Mouse (Mus musculus): ENCODE results near the gene Ifna4. TPM values are rescaled to one million over a fixed set of nuclear protein-coding genes. Genes with fewer than 3 reads are reported as not detected.
"Not testable (repeated sequence)": the region's sequence is repeated elsewhere in the genome, so short reads cannot be mapped to it uniquely, and the experiment has no call there.

The Ifna4 gene
- total RNA-seq (2021): not detected
- long read RNA-seq, experiment 1: 0 reads
- long read RNA-seq, experiment 2: 0 reads

DNA sequence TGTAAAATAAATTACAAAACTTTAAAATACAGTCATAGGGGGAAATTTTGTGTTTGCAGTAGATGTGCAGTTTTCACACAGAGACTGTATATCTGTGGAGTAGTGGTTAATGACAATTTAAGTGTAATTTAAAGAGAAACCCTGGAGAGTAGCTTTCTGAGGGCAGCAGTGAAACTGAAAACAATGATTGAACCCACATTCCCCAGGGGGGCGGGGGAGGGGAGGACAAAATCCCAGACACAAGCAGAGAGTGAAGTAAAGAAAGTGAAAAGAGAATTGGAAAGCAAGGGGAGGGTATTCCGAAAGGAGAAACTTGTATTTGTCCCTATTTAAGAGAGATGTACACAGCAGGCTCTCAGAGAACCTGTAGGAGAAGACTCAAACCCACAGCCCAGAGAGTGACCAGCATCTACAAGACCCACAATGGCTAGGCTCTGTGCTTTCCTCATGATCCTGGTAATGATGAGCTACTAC lies at the start of gene Ifna4:
TSS of gene Ifna4 (plus strand) at position 424 of the 474 bp plus-strand sequence.
- DNase-seq: no peak

DNA sequence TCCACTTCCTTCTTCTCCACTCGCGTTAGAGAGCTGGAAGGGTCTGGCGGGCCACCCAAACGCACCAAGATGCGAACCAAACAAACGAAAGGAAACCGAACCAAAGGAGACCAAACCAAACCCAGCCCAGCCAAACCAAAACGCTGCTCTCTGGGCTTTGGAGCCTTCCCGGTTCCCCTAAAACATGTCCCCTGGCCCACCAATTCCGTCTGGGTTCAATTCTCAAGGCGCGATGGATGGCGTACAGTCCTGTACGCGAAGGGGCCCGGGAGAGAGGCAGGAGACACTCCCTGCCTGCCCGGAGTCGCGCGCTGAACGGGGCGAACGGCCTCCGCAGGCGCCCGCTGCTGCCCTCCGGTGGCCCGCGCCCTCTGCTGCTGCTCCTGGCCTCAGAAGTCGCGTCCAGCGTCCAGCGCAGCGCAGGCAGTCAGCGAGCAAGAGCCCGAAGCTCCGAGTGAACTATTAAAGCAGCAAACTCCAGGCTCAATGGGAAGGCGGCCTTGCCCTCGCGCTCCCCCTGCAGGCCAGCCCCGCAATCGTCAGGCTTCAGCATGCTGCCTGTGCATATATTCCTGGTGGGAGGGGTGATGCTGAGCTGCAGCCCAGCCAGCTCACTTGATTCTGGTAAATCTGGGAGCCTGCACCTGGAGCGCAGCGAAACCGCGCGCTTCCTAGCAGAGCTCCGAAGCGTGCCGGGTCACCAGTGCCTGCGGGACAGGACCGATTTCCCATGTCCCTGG lies 47.6 kb upstream of the Ifna4 start, which contains the start of gene Gm13275:
TSS of gene Gm13275 (plus strand) at position 552 of the 740 bp plus-strand sequence.
- peak; percentile 52 for DNase-seq

DNA sequence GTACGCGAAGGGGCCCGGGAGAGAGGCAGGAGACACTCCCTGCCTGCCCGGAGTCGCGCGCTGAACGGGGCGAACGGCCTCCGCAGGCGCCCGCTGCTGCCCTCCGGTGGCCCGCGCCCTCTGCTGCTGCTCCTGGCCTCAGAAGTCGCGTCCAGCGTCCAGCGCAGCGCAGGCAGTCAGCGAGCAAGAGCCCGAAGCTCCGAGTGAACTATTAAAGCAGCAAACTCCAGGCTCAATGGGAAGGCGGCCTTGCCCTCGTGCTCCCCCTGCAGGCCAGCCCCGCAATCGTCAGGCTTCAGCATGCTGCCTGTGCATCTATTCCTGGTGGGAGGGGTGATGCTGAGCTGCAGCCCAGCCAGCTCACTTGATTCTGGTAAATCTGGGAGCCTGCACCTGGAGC lies 44.6 kb upstream of the Ifna4 start, which contains the start of gene Gm13279:
TSS of gene Gm13279 (plus strand) at position 301 of the 400 bp plus-strand sequence.
- DNase-seq: not testable (repeated sequence)

DNA sequence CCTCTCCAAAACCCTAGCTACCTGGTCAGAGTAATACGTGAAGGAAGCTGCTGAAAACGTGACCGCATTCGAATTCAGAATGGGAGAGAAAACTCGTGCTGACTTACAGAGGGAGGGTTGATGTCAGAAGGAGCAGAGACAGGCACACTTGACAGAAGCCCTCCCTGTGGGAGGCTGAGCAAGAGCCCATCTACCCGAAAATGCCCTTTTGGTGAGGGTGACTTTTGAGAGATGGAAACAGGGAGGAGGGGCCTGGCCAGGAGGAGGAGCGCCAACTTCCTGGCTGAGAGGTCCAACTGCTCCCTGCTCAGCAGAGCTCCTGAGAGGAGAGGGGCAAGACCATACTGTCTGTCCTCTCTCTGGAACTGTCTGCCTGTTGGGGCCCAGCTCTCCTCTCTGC lies 42.3 kb upstream of the Ifna4 start, which contains the start of gene Gm13285:
TSS of gene Gm13285 (plus strand) at position 301 of the 400 bp plus-strand sequence.
- DNase-seq: not testable (repeated sequence)

DNA sequence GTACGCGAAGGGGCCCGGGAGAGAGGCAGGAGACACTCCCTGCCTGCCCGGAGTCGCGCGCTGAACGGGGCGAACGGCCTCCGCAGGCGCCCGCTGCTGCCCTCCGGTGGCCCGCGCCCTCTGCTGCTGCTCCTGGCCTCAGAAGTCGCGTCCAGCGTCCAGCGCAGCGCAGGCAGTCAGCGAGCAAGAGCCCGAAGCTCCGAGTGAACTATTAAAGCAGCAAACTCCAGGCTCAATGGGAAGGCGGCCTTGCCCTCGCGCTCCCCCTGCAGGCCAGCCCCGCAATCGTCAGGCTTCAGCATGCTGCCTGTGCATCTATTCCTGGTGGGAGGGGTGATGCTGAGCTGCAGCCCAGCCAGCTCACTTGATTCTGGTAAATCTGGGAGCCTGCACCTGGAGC lies 38.7 kb upstream of the Ifna4 start, which contains the start of gene Gm13287:
TSS of gene Gm13287 (plus strand) at position 301 of the 400 bp plus-strand sequence.
- not testable (repeated sequence) for DNase-seq

DNA sequence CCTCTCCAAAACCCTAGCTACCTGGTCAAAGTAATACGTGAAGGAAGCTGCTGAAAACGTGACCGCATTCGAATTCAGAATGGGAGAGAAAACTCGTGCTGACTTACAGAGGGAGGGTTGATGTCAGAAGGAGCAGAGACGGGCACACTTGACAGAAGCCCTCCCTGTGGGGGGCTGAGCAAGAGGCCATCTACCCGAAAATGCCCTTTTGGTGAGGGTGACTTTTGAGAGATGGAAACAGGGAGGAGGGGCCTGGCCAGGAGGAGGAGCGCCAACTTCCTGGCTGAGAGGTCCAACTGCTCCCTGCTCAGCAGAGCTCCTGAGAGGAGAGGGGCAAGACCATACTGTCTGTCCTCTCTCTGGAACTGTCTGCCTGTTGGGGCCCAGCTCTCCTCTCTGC lies 36.4 kb upstream of the Ifna4 start, which contains the start of gene Gm13288:
TSS of gene Gm13288 (plus strand) at position 301 of the 400 bp plus-strand sequence.
- DNase-seq: not testable (repeated sequence)

DNA sequence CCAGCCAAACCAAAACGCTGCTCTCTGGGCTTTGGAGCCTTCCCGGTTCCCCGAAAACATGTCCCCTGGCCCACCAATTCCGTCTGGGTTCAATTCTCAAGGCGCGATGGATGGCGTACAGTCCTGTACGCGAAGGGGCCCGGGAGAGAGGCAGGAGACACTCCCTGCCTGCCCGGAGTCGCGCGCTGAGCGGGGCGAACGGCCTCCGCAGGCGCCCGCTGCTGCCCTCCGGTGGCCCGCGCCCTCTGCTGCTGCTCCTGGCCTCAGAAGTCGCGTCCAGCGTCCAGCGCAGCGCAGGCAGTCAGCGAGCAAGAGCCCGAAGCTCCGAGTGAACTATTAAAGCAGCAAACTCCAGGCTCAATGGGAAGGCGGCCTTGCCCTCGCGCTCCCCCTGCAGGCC lies 35.9 kb upstream of the Ifna4 start:
- peak; percentile 30 for DNase-seq

DNA sequence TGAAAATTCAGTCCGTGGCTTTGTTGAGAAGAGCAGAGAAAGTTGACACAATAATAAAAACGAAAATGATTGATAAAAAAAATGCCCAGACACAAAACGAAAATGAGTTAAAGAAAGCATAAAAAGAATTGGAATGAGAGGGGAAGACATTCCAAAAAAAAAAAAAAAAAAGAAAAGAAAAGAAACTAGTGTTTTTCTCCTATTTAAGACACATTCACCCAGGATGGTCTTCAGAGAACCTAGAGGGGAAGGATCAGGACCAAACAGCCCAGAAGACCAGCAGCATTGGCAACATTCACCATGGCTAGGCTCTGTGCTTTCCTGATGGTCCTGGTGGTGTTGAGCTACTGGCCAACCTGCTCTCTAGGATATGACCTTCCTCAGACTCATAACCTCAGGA lies 25.7 kb upstream of the Ifna4 start, which contains the start of gene Ifna7:
TSS of gene Ifna7 (plus strand) at position 301 of the 400 bp plus-strand sequence.
- DNase-seq: no peak

DNA sequence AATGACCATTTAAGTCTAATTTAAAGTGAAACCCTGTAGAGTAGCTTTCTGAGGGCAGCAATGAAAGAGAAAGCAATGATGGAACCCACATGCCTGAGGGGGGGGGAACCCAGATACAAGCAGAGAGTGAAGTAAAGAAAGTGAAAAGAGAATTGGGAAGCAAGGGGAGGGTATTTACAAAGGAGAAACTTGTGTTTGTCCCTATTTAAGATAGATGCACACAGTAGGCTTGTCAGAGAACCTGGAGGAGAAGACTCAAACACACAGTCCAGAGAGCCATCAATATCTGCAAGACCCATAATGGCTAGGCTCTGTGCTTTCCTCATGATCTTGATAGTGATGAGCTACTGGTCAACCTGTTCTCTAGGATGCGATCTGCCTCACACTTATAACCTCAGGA lies 22.0 kb upstream of the Ifna4 start, which contains the start of gene Ifna11:
TSS of gene Ifna11 (plus strand) at position 301 of the 400 bp plus-strand sequence.
- no peak for DNase-seq

DNA sequence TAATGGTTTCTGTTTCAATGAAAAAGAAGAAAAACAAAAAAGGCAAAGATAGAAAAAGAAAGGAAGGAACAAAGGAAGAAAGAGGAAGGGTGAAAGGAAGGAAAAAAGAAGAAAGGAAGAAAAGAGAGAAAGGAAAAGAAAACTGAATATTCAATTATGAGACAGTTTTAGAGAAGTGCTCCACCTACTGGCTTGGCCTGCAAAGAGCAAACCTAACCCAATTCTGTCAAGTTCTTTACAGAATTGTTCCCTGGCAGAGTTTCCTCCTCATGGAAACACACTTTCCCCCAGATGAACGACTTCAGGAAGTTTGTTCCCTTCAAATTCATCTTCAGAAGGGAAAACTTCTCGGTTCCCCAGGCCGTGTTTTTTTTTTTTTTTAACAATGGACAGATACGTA lies 18.7 kb upstream of the Ifna4 start:
- DNase-seq: no peak

DNA sequence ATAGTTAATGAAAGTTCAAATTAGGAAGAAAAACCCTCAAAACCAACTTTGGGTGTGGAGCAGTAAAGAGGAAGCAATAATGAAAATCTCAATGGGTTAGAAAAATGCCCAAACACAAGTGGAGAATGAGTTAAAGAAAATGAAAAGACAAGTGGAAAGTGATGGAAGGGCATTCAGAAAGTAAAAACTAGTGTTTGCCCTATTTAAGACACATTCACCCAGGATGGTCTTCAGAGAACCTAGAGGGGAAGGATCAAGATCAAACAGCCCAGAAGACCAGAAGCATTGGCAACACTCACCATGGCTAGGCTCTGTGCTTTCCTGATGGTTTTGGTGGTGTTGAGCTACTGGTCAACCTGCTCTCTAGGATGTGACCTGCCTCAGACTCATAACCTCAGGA lies 14.5 kb upstream of the Ifna4 start, which contains the start of gene Ifna6:
TSS of gene Ifna6 (plus strand) at position 301 of the 400 bp plus-strand sequence.
- DNase-seq: not testable (repeated sequence)

DNA sequence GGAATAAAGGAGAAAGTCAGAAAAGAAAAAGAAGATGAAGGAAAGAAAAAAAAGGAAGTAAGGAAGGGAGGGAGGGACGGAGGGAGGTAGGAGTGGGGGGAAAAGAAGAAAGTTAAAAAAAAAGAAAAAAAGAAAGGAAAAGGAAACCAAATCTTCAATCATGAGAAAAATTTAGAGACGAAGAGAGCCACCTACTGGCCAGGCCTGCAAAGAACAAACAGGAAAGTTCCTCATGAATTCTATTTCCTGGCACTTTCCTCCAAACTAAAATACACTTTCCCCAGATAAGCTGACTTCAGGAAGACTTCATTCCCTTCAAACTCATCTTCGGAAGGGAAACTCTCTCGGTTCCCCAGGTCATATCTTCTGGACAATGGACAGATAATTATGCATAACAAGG lies 11.1 kb upstream of the Ifna4 start:
- peak; percentile 13 for DNase-seq

DNA sequence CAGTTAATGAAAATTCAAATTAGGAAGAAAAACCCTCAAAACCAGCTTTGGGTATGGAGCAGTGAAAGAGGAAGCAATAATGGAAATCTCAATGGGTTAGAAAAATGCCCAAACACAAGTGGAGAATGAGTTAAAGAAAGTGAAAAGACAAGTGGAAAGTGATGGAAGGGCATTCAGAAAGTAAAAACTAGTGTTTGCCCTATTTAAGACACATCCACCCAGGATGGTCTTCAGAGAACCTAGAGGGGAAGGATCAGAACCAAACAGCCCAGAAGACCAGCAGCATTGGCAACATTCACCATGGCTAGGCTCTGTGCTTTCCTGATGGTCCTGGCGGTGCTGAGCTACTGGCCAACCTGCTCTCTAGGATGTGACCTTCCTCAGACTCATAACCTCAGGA lies 6.4 kb upstream of the Ifna4 start, which contains the start of gene Ifna5:
TSS of gene Ifna5 (plus strand) at position 301 of the 400 bp plus-strand sequence.
- not testable (repeated sequence) for DNase-seq

DNA sequence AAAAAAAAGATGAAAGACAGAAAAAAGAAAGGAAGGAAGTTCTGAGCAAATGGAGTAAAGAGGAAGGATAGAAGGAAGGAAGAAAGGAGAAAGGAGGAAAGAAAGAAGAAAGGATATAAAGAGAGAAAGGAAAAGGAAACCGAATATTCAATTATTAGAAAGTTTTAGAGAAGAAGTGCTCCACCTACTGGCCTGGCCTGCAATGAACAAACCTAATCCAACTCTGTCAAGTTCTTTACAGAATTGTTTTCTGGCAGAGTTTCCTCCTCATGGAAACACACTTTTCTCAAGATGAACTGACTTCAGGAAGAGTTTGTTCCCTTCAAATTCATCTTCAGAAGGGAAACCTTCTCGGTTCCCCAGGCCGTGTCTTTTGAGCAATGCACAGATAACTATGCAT lies 2.8 kb upstream of the Ifna4 start:
- no peak for DNase-seq

DNA sequence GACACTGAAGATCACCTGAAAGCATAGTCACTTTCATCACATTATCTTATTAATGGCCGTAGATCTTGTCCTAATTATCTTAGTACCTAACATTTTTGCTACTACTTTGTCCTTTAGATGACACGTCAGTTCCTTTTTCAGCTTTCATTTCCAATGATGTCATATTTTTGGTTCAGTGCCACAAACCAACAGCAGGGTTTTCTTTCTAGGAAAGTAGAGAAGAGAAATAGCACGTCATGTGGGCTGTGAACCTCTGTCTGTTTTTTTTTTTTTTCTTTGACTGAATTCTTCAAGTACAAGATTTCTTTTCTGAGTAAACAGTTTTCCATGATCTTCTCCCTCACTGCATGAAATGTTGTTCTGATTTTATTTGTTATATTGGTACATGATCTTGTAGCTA lies 1.6 kb upstream of the Ifna4 start:
- DNase-seq: no peak

DNA sequence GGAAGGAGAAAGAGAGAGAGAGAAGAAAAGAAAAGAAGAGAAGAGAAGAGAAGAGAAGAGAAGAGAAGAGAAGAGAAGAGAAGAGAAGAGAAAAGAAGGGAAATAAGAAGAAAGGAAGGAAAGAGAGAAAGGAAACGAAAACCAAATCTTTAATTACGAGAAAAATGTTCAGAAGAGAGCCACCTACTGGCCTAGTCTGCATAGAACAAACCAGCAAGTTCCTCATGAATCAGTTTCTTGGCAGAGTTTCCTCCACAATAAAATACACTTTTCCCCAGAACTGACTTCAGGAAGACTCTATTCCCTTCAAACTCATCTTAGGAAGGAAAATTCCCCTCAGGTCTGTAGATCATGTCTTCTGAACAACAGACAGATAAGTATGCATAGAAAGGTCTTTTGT lies 3.7 kb downstream of the Ifna4 start:
- no peak for DNase-seq

DNA sequence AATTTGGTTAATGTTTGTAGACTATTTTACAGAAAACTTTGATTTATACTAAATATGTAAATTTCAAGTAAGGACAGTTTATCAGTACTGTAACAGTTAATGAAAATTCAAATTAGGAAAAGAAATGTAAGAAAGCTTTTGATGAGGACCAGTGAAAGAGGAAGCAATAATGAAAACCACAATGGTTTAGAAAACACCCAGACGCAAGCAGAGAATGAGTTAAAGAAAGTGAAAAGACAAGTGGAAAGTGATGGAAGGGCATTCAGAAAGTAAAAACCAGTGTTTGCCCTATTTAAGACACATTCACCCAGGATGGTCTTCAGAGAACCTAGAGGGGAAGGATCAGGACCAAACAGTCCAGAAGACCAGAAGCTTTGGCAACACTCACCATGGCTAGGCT lies 8.0 kb downstream of the Ifna4 start, which contains the start of gene Ifna1:
TSS of gene Ifna1 (plus strand) at position 390 of the 400 bp plus-strand sequence.
- no peak for DNase-seq

DNA sequence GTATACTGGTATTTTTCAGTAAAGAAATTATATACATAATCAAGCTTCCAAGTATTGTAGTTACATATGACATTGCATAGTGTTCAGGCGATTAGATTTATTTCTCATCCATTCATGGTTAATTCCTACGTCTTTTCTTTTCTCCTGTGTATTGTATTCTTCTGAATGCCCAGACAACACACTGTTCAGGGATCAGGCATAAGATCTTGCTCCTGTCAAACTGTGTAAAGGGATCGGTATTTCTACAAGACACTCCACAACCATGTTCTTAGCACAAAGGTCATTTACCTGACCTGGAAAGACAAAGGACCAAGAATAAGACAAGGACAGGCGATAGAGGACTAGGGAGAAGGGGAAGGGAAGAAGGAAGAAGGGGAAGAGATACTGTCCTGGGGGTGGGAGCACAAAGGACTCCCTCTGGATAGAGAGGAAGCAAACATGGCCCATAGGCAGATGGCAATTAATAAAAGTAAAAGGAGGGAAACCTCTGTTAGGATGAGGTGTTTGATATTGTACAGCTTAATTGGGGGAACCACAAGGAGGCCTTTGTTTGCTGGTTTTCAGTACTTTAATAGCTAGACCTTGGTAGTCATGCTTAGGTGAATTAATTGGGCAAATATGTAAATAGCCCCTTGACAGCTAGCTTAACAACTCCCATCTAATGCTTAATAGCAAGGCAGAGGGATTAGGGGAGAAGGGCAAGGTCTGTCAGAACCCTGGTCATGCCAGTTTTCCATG lies 9.5 kb downstream of the Ifna4 start:
- DNase-seq: no peak

DNA sequence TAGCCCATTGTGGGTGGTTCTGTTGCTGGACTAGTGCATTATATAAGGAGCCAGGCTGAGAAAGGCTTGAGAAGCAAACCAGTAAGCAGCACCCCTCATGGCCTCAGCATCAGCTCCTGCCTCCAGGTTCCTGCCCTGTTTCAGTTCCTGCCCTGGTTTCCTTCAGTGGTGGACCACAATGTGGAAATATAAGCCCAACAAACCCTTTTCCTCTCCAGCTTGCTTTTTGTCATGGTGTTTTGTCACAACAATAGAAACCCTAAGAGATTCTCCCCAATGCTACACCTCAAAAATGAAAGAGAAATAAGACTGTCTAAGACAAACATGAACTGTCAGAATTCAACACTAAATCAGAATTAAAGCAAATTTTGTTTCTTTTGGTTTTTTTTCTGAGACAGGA lies 17.6 kb downstream of the Ifna4 start:
- no peak for DNase-seq

DNA sequence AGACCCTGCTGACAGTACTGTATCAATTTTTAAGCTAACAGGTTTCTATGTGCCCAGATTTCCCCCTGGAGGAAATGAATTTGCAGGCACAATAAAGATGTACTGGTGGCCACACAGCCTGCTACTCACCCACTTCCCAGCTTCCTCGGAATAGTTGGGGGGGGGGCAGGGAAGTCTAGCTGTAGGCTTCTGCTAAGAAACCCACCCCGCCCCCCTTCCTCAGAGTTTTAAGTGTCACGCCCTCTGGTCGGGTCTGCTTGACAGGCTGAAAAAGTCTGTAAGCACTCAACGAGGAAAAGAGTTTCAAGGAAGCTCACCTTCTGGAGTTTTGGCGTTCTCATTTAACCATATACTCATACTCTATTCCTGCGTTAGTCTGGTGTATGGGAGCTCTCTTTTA lies 21.6 kb downstream of the Ifna4 start:
- no peak for DNase-seq

DNA sequence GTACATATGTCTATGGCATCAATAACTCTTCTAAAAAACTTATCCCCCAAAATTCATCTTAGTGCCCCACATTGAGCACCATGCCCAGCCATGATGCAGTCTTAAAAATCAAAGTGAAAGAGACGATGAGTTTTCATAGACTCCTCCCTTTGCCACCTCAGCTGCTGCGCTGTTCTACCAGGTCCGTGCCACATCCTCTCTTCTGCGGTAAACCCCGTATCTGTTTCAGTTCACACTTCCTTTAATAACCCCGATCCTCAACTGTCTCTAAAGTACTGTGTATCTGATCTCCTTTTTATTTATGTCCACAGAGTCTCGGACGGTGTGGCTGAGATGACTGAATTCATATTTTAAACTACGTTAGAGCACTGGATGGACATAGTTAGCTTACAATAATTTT lies 22.9 kb downstream of the Ifna4 start:
- DNase-seq: no peak

DNA sequence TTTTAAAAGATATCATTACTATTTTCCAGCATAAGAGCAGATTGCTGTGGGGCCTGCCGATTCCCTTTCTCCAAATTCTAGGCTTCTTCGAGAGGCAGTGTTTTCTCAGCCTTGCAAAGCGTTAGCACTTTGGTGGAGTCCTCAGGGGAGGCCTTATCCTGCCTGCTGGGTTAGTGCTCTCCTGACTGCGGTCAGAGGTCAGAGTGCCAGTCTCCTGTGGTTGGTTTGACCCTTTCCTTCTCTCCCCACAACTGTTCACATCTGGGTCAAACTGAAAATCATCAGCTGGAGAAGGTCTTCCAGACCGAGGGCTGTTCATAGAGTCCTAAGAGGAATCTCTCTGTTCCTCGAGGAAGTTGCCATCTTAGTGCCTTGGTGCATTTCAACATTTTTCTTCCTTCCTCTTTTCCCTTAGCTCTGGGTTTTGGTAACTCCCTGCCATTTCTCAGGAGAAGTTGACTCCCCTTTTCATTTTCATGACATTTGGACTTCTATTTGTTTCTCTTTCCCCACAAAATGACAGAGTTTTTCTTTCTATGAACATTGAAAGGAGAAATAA lies 23.4 kb downstream of the Ifna4 start:
- DNase-seq: no peak

Measured in gastrocnemius, postnatal 10 days (tissue).